Mouse (Mus musculus): Measurements from ENCODE around the gene Dock1.

Gene Dock1

DNA sequence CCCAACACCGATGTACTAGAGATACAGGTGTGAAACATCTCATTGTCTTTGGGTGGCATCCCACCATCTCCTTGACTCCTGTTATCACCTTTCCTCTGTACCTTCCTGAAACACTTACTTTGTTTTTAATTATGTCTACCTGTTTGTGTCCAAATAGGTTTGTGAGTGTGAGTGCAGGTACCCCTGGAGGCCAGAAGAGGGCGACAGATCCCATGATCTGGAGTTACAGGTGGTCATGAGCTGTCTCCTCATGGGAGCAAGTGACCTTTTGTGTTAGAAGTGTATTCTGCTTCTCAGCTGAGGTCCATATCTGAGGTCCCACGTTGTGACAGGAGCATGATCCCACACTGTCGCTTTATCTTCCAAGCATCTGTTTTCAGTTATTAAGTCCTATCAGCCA, 290.4 kb downstream of the Dock1 start:
- DNase-seq (ENCODE audit: low read depth): peak; percentile 4

DNA sequence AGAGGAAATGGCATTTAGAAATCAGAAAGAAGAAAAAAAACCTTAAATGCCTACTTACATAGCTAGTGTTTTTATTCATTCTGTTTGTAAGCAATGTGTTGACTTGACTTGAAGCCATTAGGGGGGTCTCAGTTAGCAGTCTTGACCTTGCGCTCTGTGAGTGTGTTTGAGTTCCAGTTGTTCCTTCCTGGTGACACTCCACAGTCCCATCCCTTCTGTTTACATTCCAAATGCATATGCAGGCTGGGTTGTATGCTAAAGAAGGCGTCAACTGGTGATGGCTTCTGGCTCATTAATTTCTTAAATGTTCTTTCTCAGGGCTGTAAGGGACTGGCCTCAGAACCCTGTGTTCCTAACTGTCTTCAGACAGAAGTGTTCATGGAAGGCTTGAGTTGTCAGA, 291.2 kb downstream of the Dock1 start:
- no peak for DNase-seq (ENCODE audit: low read depth)

DNA sequence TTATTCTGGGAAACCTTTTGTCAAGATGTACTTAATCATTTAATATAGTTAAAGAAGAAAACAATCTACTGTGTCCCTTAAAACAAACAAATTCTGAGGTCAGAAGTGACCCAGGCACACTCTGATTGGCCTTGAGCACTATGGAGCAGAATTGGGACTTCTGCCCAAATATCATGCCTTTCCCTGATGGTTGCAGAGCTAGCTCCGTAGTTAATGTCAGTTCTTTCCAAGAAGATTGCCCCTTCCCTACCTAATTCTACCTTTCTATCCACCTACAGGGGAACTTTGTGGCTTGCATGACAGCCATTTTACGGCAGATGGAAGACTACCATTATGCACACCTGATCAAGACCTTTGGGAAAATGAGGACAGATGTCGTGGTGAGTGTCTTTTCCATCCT, 319.8 kb downstream of the Dock1 start:
- DNase-seq (ENCODE audit: low read depth): no peak

DNA sequence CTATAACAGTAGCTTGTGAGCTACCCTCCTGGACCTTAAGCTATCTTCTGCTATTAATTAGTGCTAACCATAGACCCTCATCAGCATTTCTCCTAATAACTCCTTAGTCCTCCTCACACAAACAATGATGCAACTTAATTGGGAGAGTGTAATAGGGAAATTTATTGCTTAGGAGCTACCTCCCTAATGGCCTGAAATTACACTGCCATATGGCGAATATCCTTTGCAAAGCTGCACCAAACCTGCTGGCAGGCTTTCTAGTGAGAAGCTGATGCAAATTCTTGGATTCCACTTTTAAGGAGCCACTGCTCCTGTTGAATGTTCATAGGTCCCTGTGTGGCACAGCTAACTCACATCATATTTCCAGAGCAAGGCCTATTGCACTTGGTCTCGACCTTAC, 320.5 kb downstream of the Dock1 start:
- no peak for DNase-seq (ENCODE audit: low read depth)

DNA sequence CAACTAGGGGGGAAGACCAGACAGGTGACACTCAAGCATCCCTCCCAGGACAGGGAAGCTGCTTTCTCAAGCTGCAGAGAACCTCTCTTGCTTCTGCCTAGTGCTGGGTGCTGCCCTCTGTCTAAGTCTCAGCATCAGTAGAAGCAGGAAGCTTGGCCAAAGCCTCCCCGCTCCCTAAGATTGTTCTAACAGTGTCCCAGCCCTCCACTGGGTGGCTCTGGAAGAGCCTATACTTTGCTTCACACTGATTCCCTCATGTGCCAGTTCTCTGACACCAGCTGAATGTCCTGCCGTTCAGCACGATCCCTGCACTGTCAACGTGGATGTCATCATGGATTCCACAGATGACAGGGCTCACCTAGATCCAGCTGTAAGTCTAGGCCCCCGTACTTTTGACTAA, 324.5 kb downstream of the Dock1 start:
- DNase-seq (ENCODE audit: low read depth): no peak

DNA sequence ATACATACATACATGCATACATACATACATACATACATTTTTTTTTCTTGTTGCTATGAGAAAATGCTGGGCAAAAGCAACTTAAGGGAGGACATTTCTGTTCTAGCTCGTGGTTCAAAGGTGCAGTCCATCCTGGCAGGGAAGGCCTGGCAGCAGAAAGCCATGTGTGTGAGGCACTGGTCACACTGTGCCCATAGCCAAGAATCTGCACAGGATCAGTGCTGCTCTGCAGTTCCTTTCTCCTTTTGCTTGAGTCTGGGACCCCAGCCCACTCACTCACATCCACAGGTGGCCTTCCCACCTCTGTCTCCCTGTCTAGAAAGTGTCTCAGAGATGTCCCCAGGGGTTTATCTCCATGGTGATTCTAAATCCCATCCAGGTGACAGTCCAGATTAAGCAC, 331.8 kb downstream of the Dock1 start:
- no peak for DNase-seq (ENCODE audit: low read depth)

DNA sequence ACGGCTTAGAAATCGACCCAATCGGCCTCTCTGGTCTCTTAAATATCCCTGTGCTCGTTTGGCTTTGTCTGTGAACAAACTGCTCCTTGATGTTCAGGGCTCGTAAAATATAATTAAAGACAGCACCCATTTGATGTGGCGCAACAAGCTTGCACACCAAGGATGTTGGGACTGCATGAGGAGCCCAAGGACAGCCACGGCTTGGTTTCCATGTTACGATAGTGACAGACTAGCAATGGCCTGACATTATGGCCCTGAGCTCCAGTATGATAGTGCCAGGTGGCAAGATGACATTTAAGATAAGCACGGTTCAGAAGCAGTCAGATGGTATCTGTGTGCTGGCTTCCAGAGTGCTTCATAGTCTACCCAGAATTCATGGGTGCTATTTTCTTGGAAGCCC, 332.4 kb downstream of the Dock1 start:
- DNase-seq (ENCODE audit: low read depth): no peak

DNA sequence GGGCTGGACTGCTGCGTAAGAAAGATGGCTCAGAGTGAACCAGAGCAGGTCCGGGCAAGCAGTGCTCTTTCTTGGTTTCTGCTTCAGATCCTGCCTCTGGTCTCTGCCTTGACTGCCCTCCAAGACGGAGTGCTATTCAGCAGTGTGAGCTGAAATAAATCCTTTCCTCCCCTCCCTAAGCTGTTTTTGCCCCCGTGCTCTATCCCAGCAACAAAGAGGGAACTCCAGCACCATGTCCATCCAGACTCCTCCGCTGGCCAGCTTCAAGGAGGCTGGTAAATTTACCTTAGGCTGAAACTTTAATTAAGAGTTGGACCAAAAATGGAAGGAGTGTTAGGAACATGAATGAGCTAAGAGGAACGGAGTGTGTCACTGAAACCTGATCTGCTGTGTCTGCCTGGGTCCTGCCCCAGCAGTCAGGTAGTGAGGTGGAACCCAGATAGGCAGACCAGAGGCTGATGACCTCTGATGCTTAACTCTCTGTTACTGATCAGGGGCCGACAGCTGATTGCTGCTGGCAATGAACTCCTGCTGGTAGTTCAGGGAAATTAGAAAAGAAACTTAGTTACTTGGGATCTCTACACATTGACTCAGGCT, 335.6 kb downstream of the Dock1 start:
- DNase-seq (ENCODE audit: low read depth): no peak

DNA sequence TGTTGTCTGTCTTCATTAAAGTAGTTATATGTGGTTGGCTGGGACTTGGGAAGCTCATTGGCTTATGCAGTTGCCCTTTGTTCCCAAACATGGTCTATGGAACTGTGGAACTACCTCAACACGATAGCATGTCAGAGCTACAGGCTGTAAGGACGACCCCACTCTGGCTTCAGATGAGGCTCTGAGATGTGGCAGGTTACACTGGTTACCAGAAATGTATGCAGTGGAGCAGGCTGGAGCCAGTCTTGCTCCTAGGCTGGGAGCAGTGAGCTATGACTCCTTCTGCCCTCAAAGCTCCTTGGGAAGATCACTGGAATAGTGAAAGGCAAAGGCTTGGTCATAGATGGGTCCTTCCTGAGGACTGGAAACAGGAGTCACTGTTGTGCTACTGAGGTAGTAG, 337.6 kb downstream of the Dock1 start:
- no peak for DNase-seq (ENCODE audit: low read depth)

DNA sequence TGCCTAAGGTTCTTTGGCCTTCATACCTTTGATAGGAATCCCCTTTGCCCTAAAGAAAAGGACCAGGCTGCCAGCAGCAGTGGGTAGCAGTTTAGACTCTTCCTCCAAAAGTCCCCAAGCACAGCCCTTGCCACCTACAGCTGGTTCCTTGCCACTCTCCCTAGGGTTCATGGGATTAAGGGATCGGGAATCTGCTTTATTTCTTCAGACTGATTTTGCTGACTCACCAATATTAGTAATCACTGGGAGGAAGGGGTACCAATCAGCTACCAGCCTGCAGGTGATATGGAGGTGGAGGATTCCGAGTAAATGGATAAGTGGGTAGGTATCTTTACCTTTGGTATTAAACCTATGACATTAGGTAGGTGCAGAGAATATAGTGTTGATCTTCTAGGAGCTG, 340.5 kb downstream of the Dock1 start:
- no peak for DNase-seq (ENCODE audit: low read depth)

DNA sequence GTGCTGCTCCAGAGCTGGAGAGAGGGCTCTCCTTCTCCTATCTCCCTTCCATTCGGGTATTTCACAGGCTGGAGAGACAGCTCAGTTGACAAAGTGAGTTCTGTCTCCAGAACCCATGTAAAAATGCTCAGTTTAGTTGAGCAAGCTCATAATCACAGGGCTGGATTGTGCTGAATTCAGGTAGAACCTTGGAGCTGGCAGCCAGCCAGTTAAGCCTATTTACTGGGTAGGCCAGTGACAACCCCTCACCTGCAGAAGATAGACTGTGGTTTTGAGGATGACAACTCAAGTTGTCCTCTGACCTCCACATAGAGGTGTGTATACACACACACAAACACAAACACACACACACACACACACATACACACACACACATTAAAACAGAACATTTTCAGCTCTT, 347.1 kb downstream of the Dock1 start:
- no peak for DNase-seq (ENCODE audit: low read depth)

DNA sequence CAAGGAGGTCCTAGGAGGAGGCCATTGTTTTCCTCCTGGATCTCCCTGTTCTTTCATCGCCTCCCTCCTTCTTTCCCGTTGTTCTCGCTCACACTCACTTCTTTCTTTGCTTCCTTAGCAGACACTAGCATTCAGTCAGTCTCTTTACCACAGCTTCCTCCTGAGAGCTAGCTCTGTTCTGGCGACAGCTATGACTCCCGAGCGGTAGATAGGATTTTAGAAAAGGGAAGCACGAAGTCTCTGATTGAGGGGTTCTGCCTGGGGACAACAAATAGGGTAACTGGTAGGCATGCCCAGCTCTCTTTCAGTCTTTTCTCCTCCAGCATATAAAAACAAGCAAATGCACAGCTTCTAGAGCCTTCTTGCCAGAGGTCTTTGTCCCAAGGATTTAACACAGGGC, 350.3 kb downstream of the Dock1 start:
- DNase-seq (ENCODE audit: low read depth): no peak

DNA sequence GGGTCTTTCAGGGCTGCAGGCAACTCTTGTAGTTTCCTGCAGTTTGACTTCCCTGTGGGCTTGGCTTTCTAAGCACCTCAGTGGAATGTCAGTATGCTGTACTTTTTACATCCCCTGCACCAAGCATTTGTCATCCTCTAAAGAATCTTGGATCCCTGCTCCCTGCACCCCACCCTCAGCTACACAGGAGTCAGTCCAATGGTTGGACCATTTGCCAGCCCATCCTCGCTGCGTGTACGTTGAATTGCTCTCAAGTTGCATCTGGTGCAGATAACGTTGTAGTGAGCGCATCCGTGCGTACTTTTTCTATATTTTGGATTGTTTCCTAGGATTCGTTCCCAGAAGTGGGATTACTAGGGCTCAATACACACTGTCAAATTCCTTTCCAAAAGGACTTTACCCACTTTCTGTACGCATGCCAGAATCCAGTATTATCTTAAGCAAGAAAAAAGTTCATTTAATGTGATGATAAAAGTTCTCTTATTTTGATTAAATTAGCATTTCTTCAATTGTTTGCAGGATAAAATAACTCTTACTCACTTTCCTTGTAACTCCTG, 351.2 kb downstream of the Dock1 start:
- DNase-seq (ENCODE audit: low read depth): no peak

DNA sequence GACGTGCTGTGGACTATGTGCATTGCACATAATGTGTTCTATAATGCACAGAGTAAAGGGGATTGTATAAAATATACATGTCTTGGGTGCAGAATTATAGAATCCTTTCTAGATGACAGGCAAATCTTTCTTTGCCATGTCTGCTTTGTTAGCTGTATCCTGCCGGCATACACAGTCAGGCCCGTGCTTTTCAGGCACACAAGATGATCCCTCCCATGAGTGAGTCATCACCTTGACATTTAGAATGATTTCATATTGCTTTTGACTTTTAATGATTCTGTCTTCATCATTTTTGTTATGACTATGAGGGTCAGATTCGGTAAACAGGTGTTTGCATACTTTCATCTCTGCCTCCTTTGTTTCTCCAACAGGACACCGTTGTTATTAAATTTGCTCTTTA, 354.1 kb downstream of the Dock1 start:
- DNase-seq (ENCODE audit: low read depth): no peak

DNA sequence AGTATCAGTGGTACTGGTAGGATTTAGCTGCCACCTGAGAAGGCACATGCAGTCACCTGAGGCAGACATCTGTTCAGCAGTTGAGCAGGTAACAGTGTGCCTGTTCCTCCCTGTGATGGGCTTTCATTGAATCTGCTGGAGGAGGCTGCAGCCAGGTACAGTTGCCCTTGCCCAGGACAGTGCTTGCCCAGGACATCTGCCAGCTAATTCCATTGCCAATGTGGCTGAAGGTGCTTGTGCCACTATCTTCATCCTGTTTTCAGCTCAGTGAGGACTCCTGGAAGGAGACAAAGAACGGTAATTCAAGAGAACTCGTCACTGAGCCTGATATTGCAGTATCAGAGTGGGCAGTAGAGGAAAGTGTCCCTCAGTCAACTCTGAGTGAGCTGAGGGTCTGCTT, 358.3 kb downstream of the Dock1 start:
- DNase-seq (ENCODE audit: low read depth): no peak

DNA sequence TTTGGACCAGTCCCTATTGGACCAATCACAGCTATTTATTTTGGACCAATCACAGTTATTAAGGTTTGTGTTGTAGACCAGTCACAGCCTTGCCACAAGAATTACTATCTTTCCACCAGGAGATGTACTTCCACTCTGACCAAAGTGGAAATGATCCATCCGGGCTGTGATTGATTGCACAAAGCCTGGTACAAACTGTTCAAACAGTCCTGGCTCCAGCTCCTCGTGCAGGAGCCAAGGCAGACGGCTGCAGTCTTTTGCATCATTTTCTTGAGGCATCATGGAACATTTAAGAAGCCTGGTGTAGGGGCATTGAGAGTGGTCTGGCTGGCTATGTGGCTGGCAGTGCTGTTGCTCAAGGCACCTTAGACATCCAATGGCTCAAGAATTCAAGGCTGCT, 358.7 kb downstream of the Dock1 start:
- DNase-seq (ENCODE audit: low read depth): no peak

DNA sequence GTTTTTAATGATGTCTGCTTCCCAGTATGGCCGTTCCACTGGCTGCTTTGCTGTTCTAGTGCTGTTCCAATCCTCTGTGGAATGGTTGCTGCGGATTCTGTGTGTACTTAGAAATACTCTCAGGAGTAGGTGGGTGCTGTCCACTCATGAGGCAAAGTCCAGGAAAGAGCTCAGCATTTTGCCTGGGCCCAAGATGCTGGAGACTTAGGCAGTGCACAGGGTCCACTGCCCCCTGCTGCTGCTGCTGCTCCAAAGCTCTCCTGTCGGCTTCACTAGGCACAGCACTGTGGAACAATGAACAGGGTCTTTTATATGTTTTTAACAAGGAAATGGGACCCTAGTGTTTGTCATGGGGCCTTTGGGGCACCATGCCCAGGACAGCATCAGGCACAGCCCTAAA, 361.0 kb downstream of the Dock1 start:
- no peak for DNase-seq (ENCODE audit: low read depth)

DNA sequence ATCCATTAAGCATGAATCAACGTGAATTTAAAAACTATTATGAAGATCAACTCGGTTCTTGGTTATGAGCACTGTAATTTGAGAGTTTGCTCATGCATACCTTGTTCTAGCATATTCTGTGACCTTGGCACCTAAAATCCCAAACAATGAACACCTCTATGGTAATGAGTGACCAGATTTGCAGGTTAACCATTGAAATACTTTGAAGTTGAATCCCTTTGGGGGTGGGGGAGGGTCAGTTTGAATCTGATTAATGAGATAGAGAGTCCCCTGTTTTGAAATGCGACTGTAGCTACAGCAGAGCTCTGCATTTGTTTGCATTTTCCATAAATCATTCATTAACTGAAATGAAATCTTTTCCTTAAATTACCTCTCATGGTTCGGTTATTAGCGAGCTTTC, 364.4 kb downstream of the Dock1 start:
- no peak for DNase-seq (ENCODE audit: low read depth)

DNA sequence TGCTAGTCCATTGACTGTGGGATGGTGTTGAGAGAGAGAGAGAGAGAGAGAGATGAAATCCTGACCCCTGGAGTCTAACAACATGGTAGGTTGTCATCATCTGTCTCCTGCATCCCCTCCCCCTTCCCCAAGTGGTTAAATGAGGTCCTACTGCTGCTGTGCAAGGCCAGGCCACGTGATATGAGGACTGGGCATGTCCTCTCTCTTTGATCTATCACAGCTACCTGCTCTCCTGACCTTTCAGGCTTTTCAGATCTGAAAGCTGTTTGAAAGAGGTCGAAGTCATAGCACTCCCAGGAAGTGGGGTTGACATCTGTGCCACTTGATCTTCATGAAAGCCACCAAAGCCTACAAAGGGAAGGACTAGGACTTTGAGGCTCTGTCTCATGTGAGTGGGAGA, 365.2 kb downstream of the Dock1 start:
- DNase-seq (ENCODE audit: low read depth): no peak

DNA sequence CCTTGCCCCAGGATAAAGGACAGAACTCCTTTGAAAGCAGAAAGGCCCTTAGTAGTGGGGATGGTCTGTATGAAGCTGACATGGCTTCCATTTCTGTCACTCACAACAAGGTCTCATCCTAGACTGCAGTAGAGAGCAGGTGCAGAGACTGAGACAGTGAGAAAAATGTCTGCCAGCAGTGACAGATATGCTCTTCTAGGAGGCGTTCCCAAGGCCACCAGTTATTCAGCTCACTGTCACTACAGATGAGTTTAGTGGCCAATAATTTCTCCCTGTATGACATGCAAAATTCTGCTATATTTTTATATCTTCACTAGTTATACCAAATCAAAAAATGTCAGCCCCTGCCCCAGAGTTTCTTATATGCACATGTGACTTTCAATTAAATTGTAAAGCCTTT, 368.5 kb downstream of the Dock1 start:
- no peak for DNase-seq (ENCODE audit: low read depth)

DNA sequence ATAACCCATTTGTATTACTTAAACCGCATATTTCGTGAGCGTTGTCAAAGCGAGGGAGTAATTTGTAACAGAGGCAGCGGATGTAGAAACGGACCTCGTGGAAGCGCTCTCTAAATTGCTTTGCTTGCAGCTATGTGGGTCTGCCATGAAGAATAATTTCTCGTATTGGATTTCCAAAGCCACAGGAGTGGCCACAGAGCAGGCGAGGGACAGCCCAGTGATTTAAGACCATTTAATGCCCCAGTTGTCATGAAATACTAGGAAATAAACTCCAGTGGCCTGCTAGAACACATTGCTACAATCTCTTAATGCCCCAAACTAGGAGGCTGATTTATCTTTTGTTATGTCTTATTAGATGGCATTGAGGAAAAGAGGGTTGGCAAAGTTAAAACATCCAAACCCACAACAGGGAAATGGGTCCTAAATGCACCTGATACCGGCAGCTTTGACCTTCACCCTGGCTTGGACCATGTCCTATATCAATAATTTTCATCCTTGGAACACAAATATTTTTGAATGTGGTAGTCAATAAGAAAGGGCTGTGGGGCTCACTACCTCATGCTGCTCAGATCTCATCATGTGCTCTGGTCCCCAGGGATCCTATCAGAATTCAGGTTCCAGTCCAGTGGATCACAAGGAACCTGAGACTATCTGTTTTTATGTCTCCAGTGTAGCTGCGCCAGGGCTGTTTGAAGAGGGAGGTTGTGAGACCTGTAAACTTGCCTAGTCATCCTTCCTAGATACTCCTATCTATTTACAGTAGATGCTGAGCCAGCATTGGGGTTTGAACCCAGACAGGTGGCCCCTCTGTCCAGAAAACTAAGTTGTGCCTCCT, 373.7 kb downstream of the Dock1 start:
- no peak for DNase-seq (ENCODE audit: low read depth)

DNA sequence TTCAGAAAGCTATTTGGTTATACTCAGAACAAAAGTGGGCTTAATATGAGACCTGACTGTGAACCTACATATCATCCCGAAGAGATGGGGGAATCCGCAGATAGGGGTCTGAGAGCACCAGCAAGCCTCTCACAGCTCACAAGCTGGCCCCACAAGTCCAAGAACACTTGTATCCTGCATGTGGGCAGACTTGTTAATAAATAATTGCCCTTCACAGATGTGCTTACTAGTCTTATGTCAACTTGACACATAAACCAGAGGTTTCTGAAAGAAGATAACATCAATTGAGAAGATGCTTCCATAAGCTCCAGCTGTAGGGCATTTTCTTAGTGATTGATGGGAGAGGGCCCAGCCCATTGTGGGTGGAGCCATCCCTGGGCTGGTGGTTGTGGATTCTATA, 379.0 kb downstream of the Dock1 start:
- DNase-seq (ENCODE audit: low read depth): no peak

DNA sequence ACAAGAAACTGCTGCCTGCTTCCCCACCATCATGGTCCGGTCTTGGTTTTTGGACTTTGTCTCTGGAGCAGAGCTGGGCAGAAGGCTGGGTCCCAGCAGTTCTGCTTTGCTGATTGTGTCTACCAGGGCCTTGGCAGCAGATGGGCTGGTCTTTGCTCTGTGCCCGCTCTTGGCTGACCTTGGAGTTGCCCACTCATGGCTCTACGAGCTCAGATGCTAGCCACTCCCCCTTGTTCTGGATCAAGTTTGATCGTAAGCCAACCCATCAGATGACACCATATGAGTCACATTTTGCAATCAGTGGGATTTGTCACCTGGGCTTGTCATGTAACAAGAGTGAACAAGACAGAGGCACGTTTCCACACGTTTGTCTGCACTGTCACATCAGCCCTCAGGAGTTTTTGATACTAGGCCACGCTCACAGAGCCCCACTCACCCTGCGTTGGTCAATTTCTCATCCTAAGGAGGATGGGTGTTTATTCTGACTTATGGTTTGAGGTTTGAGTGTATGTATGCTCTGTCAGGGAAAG, 382.8 kb downstream of the Dock1 start:
- no peak for DNase-seq (ENCODE audit: low read depth)

DNA sequence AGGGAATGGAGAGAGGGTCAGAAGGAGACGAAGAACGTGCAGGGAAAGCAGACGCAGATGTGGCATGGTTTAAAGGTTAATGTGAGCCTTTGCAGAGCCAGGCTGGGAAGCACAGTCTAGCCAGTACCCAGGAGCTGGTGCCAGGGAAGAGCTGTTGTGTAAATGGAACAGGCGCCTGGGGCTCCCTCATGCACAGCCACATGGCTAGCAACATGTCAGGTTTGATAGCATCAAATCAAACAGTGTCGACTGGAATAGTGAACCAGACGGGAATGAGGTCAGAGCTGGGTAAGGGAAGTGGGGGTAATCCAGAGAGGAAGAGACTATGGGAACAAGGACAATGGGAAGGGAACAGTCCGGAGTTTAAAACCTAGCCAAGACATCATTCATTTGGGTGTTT, 384.2 kb downstream of the Dock1 start:
- DNase-seq (ENCODE audit: low read depth): no peak
